Mouse (Mus musculus) yolk sac, embryonic 10.5 days (tissue): Measurements from ENCODE around the gene Eml4.

Experiments used
- DNase-seq: peaks from one replicate; pipeline ENCODE4 v3.0.0-alpha.2; 2017; ENCODE audit warnings: low spot score

Eml4 gene

DNA sequence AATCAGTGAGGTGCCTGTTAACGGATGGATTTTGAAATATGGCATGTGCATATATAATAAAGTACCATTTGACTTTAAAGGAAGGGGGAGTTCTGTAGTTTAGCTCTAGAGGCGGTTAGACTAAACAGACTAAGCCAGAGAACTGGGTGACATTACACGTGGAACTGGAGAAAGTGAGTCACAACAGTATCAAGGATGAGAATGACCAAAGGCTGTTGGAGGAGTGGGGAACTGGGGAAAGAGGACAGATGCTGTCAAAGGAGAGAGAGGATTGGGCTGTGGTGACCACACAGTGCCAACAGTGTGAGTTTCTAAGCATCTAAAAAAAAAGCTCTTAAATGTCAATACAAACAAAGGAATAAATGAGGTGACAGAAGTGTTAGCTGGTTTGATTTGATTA lies 29.1 kb downstream of the Eml4 start:
- DNase-seq, result no peak

GRCm38 (mm10) chr17:83382752-83383151 lies 32.0 kb downstream of the Eml4 start:
- no peak for DNase-seq

GRCm38 (mm10) chr17:83384981-83385380 lies 34.2 kb downstream of the Eml4 start:
- no peak for DNase-seq

DNA sequence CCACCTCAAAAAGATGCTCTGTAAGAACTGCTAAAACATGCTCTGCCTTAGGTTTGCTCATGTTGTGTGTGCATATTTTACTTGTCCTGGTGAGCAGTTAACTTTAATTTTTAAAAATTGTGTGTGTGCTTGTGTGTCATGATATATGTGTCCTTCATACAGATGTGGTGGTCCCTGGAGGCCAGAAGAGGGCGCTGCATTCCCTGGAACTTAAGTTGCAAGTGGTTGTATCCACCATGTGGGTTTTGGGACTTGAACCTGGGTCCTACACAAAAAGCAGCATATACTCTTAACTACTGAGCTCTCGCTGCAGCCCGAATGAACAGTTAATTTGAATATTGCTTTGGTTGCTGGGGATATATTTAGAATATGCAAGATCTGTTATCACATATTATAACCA lies 36.4 kb downstream of the Eml4 start:
- DNase-seq, result no peak

DNA sequence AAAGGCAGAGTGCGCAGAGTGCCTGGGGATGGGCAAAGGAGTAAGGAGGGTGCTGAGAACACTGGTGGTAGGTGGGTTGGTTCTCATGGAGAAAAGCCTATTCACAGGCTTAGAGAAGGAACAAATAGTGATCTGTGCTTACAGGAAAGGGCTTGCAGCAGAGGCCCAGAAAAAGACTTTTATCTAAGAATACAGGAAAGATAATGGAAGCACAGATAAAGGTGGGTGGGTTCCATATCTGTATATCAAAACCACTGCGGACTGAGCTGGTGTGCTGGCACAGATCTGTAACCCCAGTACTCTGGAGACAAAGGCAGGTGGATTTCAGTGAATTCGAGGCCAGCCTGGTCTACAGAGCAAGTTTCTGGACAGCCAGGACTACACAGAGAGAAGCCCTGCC lies 43.3 kb downstream of the Eml4 start:
- no peak for DNase-seq

GRCm38 (mm10) chr17:83397571-83398100 lies 46.9 kb downstream of the Eml4 start:
- DNase-seq, result peak; percentile 27

DNA sequence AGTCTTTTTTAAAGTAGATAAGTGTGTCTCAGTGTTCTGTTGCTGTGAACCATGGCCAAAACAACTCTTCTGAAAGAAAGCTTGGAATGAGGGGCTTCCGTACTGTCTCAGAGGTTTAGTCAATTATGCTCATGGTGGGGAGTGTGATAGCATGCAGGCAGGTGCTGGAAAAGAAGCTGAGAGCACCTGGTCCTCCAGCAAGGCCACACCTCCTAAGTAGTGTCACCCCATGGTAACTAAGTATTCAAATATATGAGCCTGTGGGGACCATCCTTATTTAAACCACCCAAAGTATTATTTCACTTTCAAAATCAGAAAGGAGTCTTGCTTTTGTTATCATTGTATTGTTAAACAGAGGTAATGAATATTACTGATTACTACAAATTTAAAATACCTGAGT lies 48.0 kb downstream of the Eml4 start:
- no peak for DNase-seq

DNA sequence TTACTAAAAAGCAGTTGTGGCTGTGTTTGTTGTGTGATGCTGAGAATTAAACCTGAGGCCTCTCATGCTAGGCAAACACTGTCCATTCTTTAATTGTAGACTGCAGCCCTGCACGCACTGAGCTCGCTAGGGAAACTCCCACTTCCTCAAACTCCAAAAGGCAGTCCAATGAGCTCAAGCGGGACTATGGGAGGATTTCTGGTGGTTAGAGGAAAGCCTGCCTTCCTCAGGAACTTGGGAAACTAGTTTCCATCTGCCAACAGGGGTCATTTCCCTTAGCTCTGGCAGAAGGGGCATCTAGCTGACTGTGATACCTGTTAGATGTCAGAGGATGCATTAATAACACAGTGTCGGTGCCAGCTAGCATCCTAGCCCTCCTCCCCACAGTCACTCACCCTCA lies 79.9 kb downstream of the Eml4 start:
- DNase-seq, result no peak

- DNase-seq, result no peak
Measured at GRCm38 (mm10) chr17:83443406-83443805, 92.7 kb downstream of the Eml4 start.

- no peak for DNase-seq
Measured at GRCm38 (mm10) chr17:83449583-83449982, 98.9 kb downstream of the Eml4 start.

- no peak for DNase-seq
Measured at GRCm38 (mm10) chr17:83451367-83451766, 100.6 kb downstream of the Eml4 start.

DNA sequence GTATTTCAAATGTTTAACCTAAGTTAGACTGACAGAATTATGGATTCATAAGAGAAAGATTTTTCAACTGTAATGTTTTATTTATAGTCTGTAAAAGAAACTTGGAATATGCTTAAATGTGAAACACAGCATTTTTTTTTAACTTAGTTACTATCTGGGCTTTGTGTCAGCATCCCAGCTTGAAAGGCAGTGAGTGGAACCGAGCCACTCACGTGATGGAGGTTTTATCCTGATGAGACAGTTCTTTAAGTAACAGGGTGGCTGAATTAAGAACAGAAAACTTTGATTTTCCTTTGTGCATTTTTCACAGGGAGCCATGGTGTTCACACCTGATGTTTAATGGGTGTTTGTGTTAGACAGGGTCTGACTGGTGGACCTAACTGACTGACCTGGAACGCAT lies 101.1 kb downstream of the Eml4 start:
- DNase-seq, result no peak

- no peak for DNase-seq
Measured at GRCm38 (mm10) chr17:83452451-83452850, 101.7 kb downstream of the Eml4 start.

DNA sequence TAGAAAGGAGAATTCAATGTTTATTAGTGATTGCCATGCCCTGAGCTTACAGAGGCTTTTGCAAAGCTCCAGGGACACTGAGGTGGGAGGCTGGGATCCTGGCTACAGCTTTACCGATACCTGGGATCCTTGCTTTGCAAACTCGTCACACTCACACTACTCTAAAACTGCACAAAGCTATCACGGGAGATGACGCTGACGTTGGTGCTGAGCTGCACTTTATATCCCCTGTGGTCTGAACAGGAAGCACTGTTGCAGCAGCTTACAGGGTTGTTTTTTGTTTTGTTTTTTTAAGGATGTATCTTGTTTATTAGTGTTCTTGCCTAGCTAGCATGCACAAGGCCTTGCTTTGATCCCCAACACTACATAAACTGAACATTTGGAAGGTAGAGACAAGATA lies 102.9 kb downstream of the Eml4 start:
- DNase-seq, result no peak

GRCm38 (mm10) chr17:83457271-83457670 lies 106.5 kb downstream of the Eml4 start:
- no peak for DNase-seq

DNA sequence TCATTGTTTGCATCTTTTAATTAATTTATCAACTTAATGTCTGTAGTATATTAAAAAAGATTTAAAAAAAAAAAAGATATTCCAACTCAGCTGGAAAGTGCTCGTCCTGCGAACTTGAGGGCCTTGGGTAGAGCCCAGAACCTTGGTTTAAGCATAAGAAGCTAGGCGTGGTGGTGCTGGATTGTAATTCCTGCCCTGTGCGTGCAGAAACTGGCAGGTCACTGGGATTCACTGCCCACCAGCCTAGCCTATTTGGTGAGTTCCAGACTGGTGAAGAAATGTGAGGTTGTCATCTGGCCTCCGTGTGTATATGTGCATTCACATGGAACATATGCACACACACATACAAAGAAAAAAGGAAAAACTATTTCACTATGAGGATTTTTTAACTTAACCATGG lies 115.2 kb downstream of the Eml4 start:
- DNase-seq, result no peak

GRCm38 (mm10) chr17:83466697-83467251 lies 116.0 kb downstream of the Eml4 start:
- no peak for DNase-seq

GRCm38 (mm10) chr17:83469586-83469985 lies 118.9 kb downstream of the Eml4 start:
- no peak for DNase-seq

- no peak for DNase-seq
Measured at GRCm38 (mm10) chr17:83477089-83477488, 126.4 kb downstream of the Eml4 start.

DNA sequence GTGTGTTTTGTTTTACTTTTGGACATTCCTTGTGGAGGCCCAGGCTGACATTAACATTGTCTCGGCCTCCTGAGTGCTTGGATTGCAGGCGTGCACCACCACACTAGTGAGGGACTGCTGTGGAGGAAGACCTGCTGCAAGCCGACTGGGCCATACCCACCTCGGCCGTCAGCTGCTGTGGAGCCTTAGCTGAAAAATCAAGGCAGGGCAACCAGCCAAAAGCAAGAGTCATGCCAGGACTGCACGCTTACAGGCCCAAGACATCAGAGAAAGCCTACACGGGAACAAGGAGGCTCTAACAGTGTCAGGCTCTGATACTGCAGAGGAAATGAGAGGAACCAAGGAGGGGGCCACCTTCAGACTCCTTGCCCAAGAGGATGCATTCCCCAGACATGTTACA lies 130.8 kb downstream of the Eml4 start:
- no peak for DNase-seq

GRCm38 (mm10) chr17:83482817-83483536 lies 132.2 kb downstream of the Eml4 start:
- peak; percentile 82 for DNase-seq

DNA sequence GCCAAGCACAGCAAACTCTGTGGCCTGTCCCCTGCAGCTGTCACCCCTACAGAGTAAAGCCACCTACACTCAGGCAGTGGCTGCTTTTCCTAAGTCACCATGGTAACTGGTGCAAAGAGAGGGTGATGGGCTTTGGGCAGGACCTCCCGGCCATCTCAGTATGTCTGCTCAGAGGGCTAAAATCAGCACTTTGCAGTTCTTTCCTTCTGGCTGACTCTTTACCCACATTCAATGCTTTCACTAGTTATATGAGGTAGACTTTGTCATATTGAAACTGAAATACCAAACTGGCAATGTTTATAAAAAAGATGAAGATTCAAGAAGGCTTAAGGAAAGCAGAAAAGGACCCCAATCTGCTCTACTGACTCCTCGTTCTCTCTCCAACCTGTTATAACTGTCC lies 133.1 kb downstream of the Eml4 start:
- DNase-seq, result peak; percentile 30

DNA sequence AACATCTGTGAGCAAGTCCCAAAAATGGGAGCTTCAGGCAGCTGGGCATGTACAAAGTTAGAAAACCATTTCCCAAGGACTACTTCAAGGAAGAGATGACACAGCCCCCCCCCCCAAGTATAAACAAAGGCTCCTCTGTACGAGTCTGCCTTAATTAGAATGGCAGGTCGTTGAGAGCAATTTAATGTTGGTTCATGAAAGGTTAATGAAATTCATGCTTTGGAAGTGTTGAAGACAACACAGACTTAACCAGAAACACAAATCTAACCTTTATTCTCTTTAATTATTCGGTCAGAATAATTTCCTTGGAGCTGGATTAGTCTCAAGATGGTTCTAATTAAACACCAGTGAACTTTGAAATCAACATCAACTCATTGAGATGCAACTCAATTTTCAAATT lies 137.0 kb downstream of the Eml4 start:
- DNase-seq, result no peak

- no peak for DNase-seq
Measured at GRCm38 (mm10) chr17:83498889-83499288, 148.2 kb downstream of the Eml4 start.
